Mouse (Mus musculus): ENCODE data around the gene Naa50. TPM values are rescaled to one million over a fixed set of nuclear protein-coding genes. Genes with fewer than 3 reads are reported as not detected.

Naa50 gene
- polyA plus RNA-seq, 1 experiment: 34.7 TPM

GRCm38 (mm10) chr16:44187172-44187571 lies 47.5 kb downstream of the Naa50 start:
- Histone ChIP-seq H3ac (ENCODE audit: control insufficient read depth, insufficient read length) (no peak overlapping the region), H3K27me3 (ENCODE audit: control insufficient read depth, insufficient read depth, insufficient read length) (no peaks in the 10 kb centered on the region), H3K4me2 (ENCODE audit: low read depth) (no peak overlapping the region), H3K79me2 (ENCODE audit: control insufficient read depth, insufficient read depth) (peaks cover 3% of the 10 kb centered on the region), H3K36me3 (ENCODE audit: control insufficient read depth, insufficient read depth) (no peaks in the 10 kb centered on the region), H3K4me3 (no peak overlapping the region)
- TF ChIP-seq USF1 (IDR thresholded peaks at IDR 0.05; ENCODE audit: low read depth): no peak
- TF ChIP-seq MYOG (IDR thresholded peaks at IDR 0.05; ENCODE audit: control insufficient read depth in 1 of 3, insufficient read depth in 1 of 3, insufficient read length in 2 of 3, low read depth in 2 of 3): no peak
- no peak for TF ChIP-seq MYOD1 (IDR thresholded peaks at IDR 0.05; ENCODE audit: control insufficient read depth in 1 of 3, insufficient read length in 2 of 3, low read depth in 2 of 3)
- TF ChIP-seq E2F4 (IDR thresholded peaks at IDR 0.05; ENCODE audit: insufficient read depth): no peak

GRCm38 (mm10) chr16:44188766-44189165 lies 49.1 kb downstream of the Naa50 start:
- Histone ChIP-seq H3K79me2 (ENCODE audit: control insufficient read depth, insufficient read depth) (no peaks in the 10 kb centered on the region), H3ac (ENCODE audit: control insufficient read depth, insufficient read length) (no peak overlapping the region), H3K4me2 (ENCODE audit: low read depth) (no peak overlapping the region), H3K27me3 (ENCODE audit: control insufficient read depth, insufficient read depth, insufficient read length) (no peaks in the 10 kb centered on the region), H3K4me3 (no peak overlapping the region), H3K36me3 (ENCODE audit: control insufficient read depth, insufficient read depth) (no peaks in the 10 kb centered on the region)
- TF ChIP-seq USF1 (IDR thresholded peaks at IDR 0.05; ENCODE audit: low read depth): no peak
- TF ChIP-seq POLR2A (IDR thresholded peaks at IDR 0.05; ENCODE audit: insufficient read length, low read depth): no peak
- TF ChIP-seq SRF (IDR thresholded peaks at IDR 0.05; ENCODE audit: control insufficient read depth, insufficient read length, low read depth): no peak
- TF ChIP-seq CEBPB (IDR thresholded peaks at IDR 0.05; ENCODE audit: insufficient read depth, poor library complexity, severe bottlenecking): no peak
- TF ChIP-seq TCF12 (IDR thresholded peaks at IDR 0.05; ENCODE audit: insufficient read depth, poor library complexity, severe bottlenecking): no peak
- TF ChIP-seq MYOD1 (IDR thresholded peaks at IDR 0.05; ENCODE audit: control insufficient read depth in 1 of 3, insufficient read length in 2 of 3, low read depth in 2 of 3): no peak
- TF ChIP-seq MYOG (IDR thresholded peaks at IDR 0.05; ENCODE audit: control insufficient read depth in 1 of 3, insufficient read depth in 1 of 3, insufficient read length in 2 of 3, low read depth in 2 of 3): no peak
- TF ChIP-seq MAX (IDR thresholded peaks at IDR 0.05; ENCODE audit: low read depth): no peak
- no peak for TF ChIP-seq POLR2AphosphoS2 (IDR thresholded peaks at IDR 0.05; ENCODE audit: insufficient read length, low read depth)
- no peak for TF ChIP-seq REST (IDR thresholded peaks at IDR 0.05; ENCODE audit: insufficient read depth, insufficient read length)
- no peak for TF ChIP-seq E2F4 (IDR thresholded peaks at IDR 0.05; ENCODE audit: insufficient read depth)
- TF ChIP-seq TCF3 (IDR thresholded peaks at IDR 0.05; ENCODE audit: insufficient read length, low read depth): no peak

- Histone ChIP-seq H3K27me3 (ENCODE audit: control insufficient read depth, insufficient read depth, insufficient read length) (no peaks in the 10 kb centered on the region), H3K36me3 (ENCODE audit: control insufficient read depth, insufficient read depth) (no peaks in the 10 kb centered on the region), H3K4me2 (ENCODE audit: low read depth) (no peak overlapping the region), H3ac (ENCODE audit: control insufficient read depth, insufficient read length) (no peak overlapping the region), H3K79me2 (ENCODE audit: control insufficient read depth, insufficient read depth) (no peaks in the 10 kb centered on the region), H3K4me3 (no peak overlapping the region)
- no peak for TF ChIP-seq SRF (IDR thresholded peaks at IDR 0.05; ENCODE audit: control insufficient read depth, insufficient read length, low read depth)
- TF ChIP-seq POLR2A (IDR thresholded peaks at IDR 0.05; ENCODE audit: insufficient read length, low read depth): no peak
- no peak for TF ChIP-seq MYOG (IDR thresholded peaks at IDR 0.05; ENCODE audit: control insufficient read depth in 1 of 3, insufficient read depth in 1 of 3, insufficient read length in 2 of 3, low read depth in 2 of 3)
- TF ChIP-seq USF1 (IDR thresholded peaks at IDR 0.05; ENCODE audit: low read depth): no peak
- no peak for TF ChIP-seq MAX (IDR thresholded peaks at IDR 0.05; ENCODE audit: low read depth)
- TF ChIP-seq TCF3 (IDR thresholded peaks at IDR 0.05; ENCODE audit: insufficient read length, low read depth): no peak
- TF ChIP-seq TCF12 (IDR thresholded peaks at IDR 0.05; ENCODE audit: insufficient read depth, poor library complexity, severe bottlenecking): no peak
- TF ChIP-seq CEBPB (IDR thresholded peaks at IDR 0.05; ENCODE audit: insufficient read depth, poor library complexity, severe bottlenecking): no peak
- no peak for TF ChIP-seq MYOD1 (IDR thresholded peaks at IDR 0.05; ENCODE audit: control insufficient read depth in 1 of 3, insufficient read length in 2 of 3, low read depth in 2 of 3)
- TF ChIP-seq REST (IDR thresholded peaks at IDR 0.05; ENCODE audit: insufficient read depth, insufficient read length): no peak
- no peak for TF ChIP-seq POLR2AphosphoS2 (IDR thresholded peaks at IDR 0.05; ENCODE audit: insufficient read length, low read depth)
- no peak for TF ChIP-seq E2F4 (IDR thresholded peaks at IDR 0.05; ENCODE audit: insufficient read depth)
Observed at GRCm38 (mm10) chr16:44190032-44190431, 50.4 kb downstream of the Naa50 start.

GRCm38 (mm10) chr16:44190968-44191367 lies 51.3 kb downstream of the Naa50 start:
- Histone ChIP-seq H3K4me3 (no peak overlapping the region), H3K79me2 (ENCODE audit: control insufficient read depth, insufficient read depth) (no peaks in the 10 kb centered on the region), H3K4me2 (ENCODE audit: low read depth) (no peak overlapping the region), H3ac (ENCODE audit: control insufficient read depth, insufficient read length) (no peak overlapping the region), H3K27me3 (ENCODE audit: control insufficient read depth, insufficient read depth, insufficient read length) (no peaks in the 10 kb centered on the region), H3K36me3 (ENCODE audit: control insufficient read depth, insufficient read depth) (no peaks in the 10 kb centered on the region)
- TF ChIP-seq MAX (IDR thresholded peaks at IDR 0.05; ENCODE audit: low read depth) (no peak), MYOG (IDR thresholded peaks at IDR 0.05; ENCODE audit: control insufficient read depth in 1 of 3, insufficient read depth in 1 of 3, insufficient read length in 2 of 3, low read depth in 2 of 3) (no peak), CEBPB (IDR thresholded peaks at IDR 0.05; ENCODE audit: insufficient read depth, poor library complexity, severe bottlenecking) (no peak), TCF12 (IDR thresholded peaks at IDR 0.05; ENCODE audit: insufficient read depth, poor library complexity, severe bottlenecking) (no peak)

- Histone ChIP-seq H3K79me2 (ENCODE audit: control insufficient read depth, insufficient read depth) (no peaks in the 10 kb centered on the region), H3K4me2 (ENCODE audit: low read depth) (no peak overlapping the region), H3ac (ENCODE audit: control insufficient read depth, insufficient read length) (no peak overlapping the region), H3K36me3 (ENCODE audit: control insufficient read depth, insufficient read depth) (peaks cover 4% of the 10 kb centered on the region), H3K4me3 (no peak overlapping the region), H3K27me3 (ENCODE audit: control insufficient read depth, insufficient read depth, insufficient read length) (no peaks in the 10 kb centered on the region)
- TF ChIP-seq USF1 (IDR thresholded peaks at IDR 0.05; ENCODE audit: low read depth): no peak
- no peak for TF ChIP-seq SRF (IDR thresholded peaks at IDR 0.05; ENCODE audit: control insufficient read depth, insufficient read length, low read depth)
- TF ChIP-seq POLR2A (IDR thresholded peaks at IDR 0.05; ENCODE audit: insufficient read length, low read depth): no peak
- no peak for TF ChIP-seq E2F4 (IDR thresholded peaks at IDR 0.05; ENCODE audit: insufficient read depth)
- TF ChIP-seq MAX (IDR thresholded peaks at IDR 0.05; ENCODE audit: low read depth): no peak
- no peak for TF ChIP-seq TCF12 (IDR thresholded peaks at IDR 0.05; ENCODE audit: insufficient read depth, poor library complexity, severe bottlenecking)
- TF ChIP-seq TCF3 (IDR thresholded peaks at IDR 0.05; ENCODE audit: insufficient read length, low read depth): no peak
- TF ChIP-seq POLR2AphosphoS2 (IDR thresholded peaks at IDR 0.05; ENCODE audit: insufficient read length, low read depth): no peak
- no peak for TF ChIP-seq MYOD1 (IDR thresholded peaks at IDR 0.05; ENCODE audit: control insufficient read depth in 1 of 3, insufficient read length in 2 of 3, low read depth in 2 of 3)
- no peak for TF ChIP-seq MYOG (IDR thresholded peaks at IDR 0.05; ENCODE audit: control insufficient read depth in 1 of 3, insufficient read depth in 1 of 3, insufficient read length in 2 of 3, low read depth in 2 of 3)
- TF ChIP-seq REST (IDR thresholded peaks at IDR 0.05; ENCODE audit: insufficient read depth, insufficient read length): no peak
- TF ChIP-seq CEBPB (IDR thresholded peaks at IDR 0.05; ENCODE audit: insufficient read depth, poor library complexity, severe bottlenecking): no peak
Observed at GRCm38 (mm10) chr16:44199066-44199703, 59.6 kb downstream of the Naa50 start.
